Mouse (Mus musculus) thymus, adult 2 months (tissue): Measurements from ENCODE around the gene Dapk1. TPM values are rescaled to one million over a fixed set of nuclear protein-coding genes. Genes with fewer than 3 reads are reported as not detected.

Experiments
- DNase-seq: peaks from one replicate; pipeline ENCODE4 v3.0.0; 2021
- H3K27ac ChIP-seq: fragments of 200-500 bp; 2 replicates; pipeline ENCODE4 v1.5.1; 2012; ENCODE audit warnings: low read length, control low read depth; ENCODE audit not compliant: control insufficient read depth, insufficient read depth
- H3K27me3 ChIP-seq: fragments of 200-500 bp; 2 replicates; pipeline ENCODE4 v1.6.1; 2012; ENCODE audit warnings: mild to moderate bottlenecking, low read length, moderate library complexity, mixed read lengths; ENCODE audit not compliant: control insufficient read depth, insufficient read depth
- H3K36me3 ChIP-seq: fragments of 200-500 bp; 2 replicates; pipeline ENCODE4 v1.6.1; 2012; ENCODE audit warnings: mild to moderate bottlenecking, low read length, moderate library complexity; ENCODE audit not compliant: control insufficient read depth, insufficient read depth
- H3K4me1 ChIP-seq: fragments of 200-500 bp; replicated peaks from 2 replicates; pipeline ENCODE4 v1.6.1; 2012; ENCODE audit warnings: low read length; ENCODE audit not compliant: control insufficient read depth, insufficient read depth
- H3K4me3 ChIP-seq: fragments of 200-500 bp; 2 replicates; pipeline ENCODE4 v1.5.1; 2012; ENCODE audit warnings: mild to moderate bottlenecking, low read length, control low read depth, moderate library complexity; ENCODE audit not compliant: control insufficient read depth, insufficient read depth
- CTCF ChIP-seq: fragments of 200-500 bp; IDR thresholded peaks from 2 replicates; pipeline ENCODE4 v1.5.1; 2012; ENCODE audit warnings: mild to moderate bottlenecking, control low read depth, low read length, moderate library complexity, borderline replicate concordance; ENCODE audit not compliant: control insufficient read depth, poor library complexity, insufficient read depth; ENCODE audit errors: extremely low read depth
- POLR2A ChIP-seq: fragments of 200-500 bp; IDR thresholded peaks from 2 replicates; pipeline ENCODE4 v1.6.1; 2012; ENCODE audit warnings: mild to moderate bottlenecking, low read length, control low read depth, moderate library complexity; ENCODE audit not compliant: control insufficient read depth, poor library complexity, insufficient read depth; ENCODE audit errors: extremely low read depth
- WGBS: fragments of 180-500 bp; shearing (Covaris S2); methylation state at CpG from one replicate; pipeline ENCODE4 v1.1.7; 2018; 5-methylcytosine and 5-hydroxymethylcytosine counted together
- polyA plus RNA-seq: library from polyadenylated mRNA; depleted of rRNA; stranded (reverse); fragments of >200 nt; gene quantifications from 2 replicates; pipeline ENCODE4 v1.2.3, GENCODE M21; 2012

Gene Dapk1
- polyA plus RNA-seq, 1 experiment: 45.2 TPM

GRCm38 (mm10) chr13:60684050-60684760, 82.5 kb downstream of the Dapk1 start:
- Histone ChIP-seq H3K4me3 (no peak overlapping the region), H3K27me3 (no peaks in the 10 kb centered on the region), H3K36me3 (no peaks in the 10 kb centered on the region), H3K4me1 (peaks cover 3% of the 10 kb centered on the region; the same call in 1 of the 2 replicates), H3K27ac (no peak overlapping the region)
- DNase-seq: no peak
- no peak for TF ChIP-seq POLR2A
- TF ChIP-seq CTCF: no peak
- 85% methylated on average over 10 of the region's 10 CpGs for WGBS

DNA sequence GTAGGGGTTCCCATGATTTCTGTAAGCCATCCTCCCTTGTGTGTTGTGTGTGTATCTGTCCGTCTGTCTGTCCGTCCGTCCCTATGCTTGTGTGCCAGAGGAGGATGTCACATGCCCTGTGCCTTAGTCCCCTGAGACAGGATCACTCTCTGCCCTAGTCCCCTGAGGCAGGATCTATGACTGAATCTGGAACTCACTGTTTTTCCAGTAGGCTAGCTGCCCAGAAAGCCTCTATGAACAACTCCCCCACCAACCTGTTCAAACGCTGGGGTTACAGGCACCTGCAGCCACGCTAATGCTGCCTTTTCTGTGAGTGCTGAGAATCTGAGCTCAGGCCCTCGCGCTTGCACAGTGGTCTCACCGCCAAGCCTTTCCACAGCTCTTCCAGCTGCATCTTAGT, 83.1 kb downstream of the Dapk1 start:
- H3K4me1 ChIP-seq: peaks cover 3% of the 10 kb centered on the region; the same call in 1 of the 2 replicates
- WGBS: 94% methylated on average over 8 of the region's 8 CpGs
- H3K36me3 ChIP-seq: no peaks in the 10 kb centered on the region
- TF ChIP-seq POLR2A (no peak), CTCF (no peak)
- no peak overlapping the region for H3K4me3 ChIP-seq
- H3K27me3 ChIP-seq: no peaks in the 10 kb centered on the region
- no peak for DNase-seq
- no peak overlapping the region for H3K27ac ChIP-seq

DNA sequence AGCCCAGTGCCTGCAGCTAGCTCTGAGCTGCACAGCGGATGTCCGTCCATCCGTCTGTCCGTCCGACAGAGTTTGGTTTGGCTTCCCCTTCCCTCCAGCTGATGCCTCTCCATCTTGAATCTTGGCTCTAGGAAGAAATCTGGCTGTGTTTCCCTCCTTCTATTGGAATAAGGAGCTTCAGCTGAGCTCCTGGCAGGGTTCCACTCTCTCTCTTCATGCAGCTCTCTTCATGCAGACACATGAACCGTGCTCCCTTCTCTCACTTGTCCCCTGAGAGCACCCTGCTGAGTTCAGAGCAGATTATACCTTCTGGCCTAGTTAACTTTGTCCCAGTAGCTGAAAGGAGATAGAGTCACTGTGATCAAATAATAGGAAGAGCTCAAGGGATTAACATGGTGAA, 83.5 kb downstream of the Dapk1 start:
- Histone ChIP-seq H3K36me3 (no peaks in the 10 kb centered on the region), H3K4me3 (no peak overlapping the region), H3K4me1 (peaks cover 3% of the 10 kb centered on the region; the same call in 1 of the 2 replicates), H3K27ac (no peak overlapping the region), H3K27me3 (no peaks in the 10 kb centered on the region)
- no peak for DNase-seq
- 95% methylated on average over 6 of the region's 6 CpGs for WGBS
- TF ChIP-seq POLR2A: no peak
- TF ChIP-seq CTCF: no peak

- H3K4me3 ChIP-seq: no peak overlapping the region
- H3K4me1 ChIP-seq: peaks cover 3% of the 10 kb centered on the region; the same call in 1 of the 2 replicates
- no peaks in the 10 kb centered on the region for H3K27me3 ChIP-seq
- no peak for TF ChIP-seq CTCF
- no peak for TF ChIP-seq POLR2A
- DNase-seq: no peak
- no peak overlapping the region for H3K27ac ChIP-seq
- H3K36me3 ChIP-seq: no peaks in the 10 kb centered on the region
- 93% methylated on average over 12 of the region's 12 CpGs for WGBS
Measured at GRCm38 (mm10) chr13:60686024-60686663, 84.4 kb downstream of the Dapk1 start.

DNA sequence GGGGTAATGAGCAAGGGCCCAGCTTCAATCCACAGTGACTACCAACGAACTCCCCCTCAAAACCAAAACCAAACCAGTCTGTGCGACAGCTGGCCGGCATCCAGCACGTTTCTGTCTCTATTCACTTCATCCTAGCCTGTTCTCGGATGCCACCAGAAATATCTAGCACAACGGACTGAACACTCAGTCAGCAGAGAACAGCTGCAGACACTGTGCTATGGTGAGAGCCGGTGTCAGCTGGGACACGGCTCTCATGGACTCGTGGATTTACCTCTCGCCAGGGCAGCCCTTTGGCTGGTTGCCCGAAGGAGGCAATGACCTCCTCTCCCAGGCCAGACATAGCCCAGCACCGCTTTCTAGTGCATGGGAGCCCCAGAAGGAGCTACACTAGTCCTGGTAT, 85.2 kb downstream of the Dapk1 start:
- Histone ChIP-seq H3K27ac (no peak overlapping the region), H3K4me3 (no peak overlapping the region), H3K4me1 (peaks cover 3% of the 10 kb centered on the region; the same call in 1 of the 2 replicates), H3K27me3 (no peaks in the 10 kb centered on the region), H3K36me3 (no peaks in the 10 kb centered on the region)
- no peak for TF ChIP-seq POLR2A
- no peak for TF ChIP-seq CTCF
- no peak for DNase-seq
- whole genome bisulfite sequencing: 80% methylated on average over 12 of the region's 12 CpGs

DNA sequence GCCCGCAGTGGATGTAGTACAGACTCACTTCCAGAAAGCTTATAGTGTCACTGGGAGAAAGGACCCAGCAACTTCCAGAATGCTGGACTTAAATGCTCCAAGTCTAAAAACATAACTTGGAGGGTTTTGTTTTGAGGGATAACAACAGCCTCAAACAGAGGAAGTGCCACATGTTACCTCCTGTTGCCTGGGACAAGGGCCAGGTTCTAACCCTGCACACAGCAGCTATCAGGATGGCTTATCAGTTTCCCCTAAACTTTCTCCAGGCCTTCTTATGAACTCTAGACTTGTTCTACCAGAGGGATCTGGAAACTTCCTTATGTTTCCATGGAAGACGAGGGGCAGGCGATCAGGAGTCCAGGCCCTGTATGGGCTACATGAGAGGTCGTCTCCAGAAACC, 85.7 kb downstream of the Dapk1 start:
- no peaks in the 10 kb centered on the region for H3K36me3 ChIP-seq
- H3K27me3 ChIP-seq: no peaks in the 10 kb centered on the region
- H3K4me3 ChIP-seq: no peak overlapping the region
- H3K27ac ChIP-seq: no peak overlapping the region
- DNase-seq: no peak
- TF ChIP-seq CTCF (no peak), POLR2A (no peak)
- peaks cover 3% of the 10 kb centered on the region; the same call in 1 of the 2 replicates for H3K4me1 ChIP-seq
- WGBS: 97% methylated on average over 4 of the region's 4 CpGs

DNA sequence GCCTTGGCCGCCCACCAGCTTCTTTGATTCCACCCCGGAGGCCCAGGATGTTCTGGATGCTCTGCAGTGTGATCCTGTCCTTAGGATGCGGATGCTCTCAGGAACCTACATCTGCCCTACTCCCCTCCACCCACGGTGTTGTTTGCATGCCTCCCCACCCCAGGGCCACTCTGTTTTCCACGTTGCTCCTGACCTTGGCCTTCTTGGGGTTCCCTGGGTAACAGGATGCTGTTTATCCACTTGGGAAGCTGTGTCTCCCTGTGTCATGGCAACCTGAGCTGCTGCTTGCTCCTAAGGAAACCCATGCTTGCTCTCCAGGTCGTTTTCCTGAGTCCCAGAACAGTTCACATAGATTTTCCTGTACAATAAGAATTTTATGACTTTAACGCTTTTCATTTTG, 86.1 kb downstream of the Dapk1 start:
- H3K4me3 ChIP-seq: no peak overlapping the region
- WGBS: 90% methylated on average over 7 of the region's 7 CpGs
- TF ChIP-seq CTCF (no peak), POLR2A (no peak)
- H3K27me3 ChIP-seq: no peaks in the 10 kb centered on the region
- no peak for DNase-seq
- H3K27ac ChIP-seq: no peak overlapping the region
- H3K4me1 ChIP-seq: peaks cover 3% of the 10 kb centered on the region; the same call in 1 of the 2 replicates
- no peaks in the 10 kb centered on the region for H3K36me3 ChIP-seq
